Mouse (Mus musculus) MEL-GATA-1-ER (cell line): ENCODE data around the gene Mmp1b.
"Not testable (repeated sequence)": the region's sequence is repeated elsewhere in the genome, so short reads cannot be mapped to it uniquely, and the experiment has no call there.

ENCODE experiments used
- DNase-seq: peaks from one replicate; pipeline ENCODE4 v3.0.0-alpha.2; 2012; ENCODE audit warnings: low read depth; ENCODE audit errors: extremely low read depth

Mmp1b gene

DNA sequence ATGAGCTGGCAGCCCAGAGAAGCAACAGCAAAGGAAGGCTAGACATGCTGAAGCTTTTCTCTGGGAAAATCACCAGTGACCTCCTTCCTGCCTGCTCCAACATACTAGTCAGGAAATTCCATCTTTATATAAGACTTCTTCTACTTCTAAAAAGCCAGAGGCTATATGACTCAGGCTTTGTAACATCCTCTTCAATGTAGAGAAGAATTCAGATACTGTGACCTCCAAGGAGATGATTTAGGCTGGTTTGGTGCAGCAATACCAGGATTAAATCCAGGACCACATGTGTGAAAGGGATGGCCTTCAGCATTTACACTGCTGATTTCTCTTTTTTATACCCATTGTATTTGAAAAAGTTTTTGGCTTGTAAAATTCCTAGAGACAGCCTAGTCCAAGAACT lies at the start of gene Mmp1b:
Gene Mmp1b, minus strand, starts transcription at position 101 of the 400 bp plus-strand sequence.
- no peak for DNase-seq

DNA sequence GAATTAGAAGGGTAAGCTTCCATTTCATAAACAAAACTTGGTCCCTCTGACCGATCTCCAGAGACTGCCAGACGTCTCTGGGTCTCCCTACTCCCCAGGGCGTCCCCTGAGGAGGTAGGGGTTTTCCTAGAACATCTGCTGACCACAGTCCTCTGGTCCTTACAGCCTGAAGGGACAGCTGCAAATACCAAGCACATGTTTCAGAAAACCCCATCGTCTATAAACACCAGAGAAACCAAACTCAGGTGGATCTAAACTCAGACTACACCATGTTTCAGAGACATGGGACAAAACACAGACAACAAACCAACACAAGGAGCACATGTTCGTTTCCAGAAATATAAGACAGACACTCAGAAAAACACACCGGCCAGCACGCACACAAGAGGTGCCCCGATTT lies 8.7 kb upstream of the Mmp1b start:
- not testable (repeated sequence) for DNase-seq

DNA sequence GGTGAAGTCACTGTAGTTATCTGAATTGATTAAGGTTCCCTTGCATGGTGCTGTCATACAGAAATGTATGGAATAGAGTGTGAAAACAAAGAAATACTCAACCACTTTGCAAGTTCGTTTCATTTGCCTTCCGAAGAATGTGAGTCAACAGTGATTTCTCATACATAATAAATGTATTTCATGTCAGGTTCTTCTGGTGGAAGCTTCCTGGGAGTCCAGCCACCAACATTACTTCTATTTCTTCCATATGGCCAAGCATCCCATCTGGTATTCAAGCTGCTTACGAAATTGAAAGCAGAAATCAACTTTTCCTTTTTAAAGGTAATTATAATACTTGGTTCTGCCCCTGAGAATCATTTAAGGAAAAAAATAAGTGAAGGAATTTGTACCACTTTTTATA lies 33.3 kb downstream of the Mmp1b start:
- DNase-seq = no peak

DNA sequence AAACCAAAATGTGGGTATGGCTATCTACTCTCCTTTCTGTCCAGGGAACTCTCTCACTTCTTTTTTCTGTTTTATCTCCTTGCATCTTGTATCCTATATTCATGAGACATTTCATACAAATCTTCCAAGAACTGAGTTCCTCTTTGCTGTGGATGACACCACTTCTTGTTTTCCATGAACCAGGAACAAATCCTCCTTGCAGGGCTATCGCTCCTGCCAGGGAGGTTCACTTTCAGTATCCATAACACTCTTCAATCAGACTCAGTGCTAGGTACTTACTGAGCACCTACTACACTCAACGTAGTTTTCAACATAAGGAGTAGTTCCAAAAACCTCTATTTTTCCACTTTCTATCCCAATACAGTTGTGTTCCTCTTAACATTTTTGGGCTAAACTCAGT lies 42.3 kb downstream of the Mmp1b start:
- no peak for DNase-seq

DNA sequence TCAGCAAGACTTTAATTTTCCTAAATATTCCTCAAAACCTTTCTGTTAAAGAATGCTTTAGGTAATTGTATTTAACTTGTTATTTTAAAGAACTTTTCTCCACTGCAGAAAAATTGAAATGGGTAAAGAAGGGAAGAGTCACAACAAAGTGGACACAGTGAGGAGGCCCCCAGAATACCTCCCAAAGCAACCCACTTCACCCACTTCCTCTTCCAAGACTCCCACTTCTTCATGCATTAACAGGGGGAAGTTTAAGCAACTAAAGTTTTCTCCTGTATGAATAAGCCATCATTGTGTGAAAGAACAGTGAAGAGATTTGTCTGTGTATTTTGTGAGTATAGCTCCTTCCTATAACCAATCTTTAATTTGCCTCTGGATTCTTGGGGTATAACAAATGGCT lies 43.7 kb downstream of the Mmp1b start, which contains the start of gene Mmp12:
Gene Mmp12, plus strand, starts transcription at position 275 of the 400 bp plus-strand sequence.
- DNase-seq = no peak

DNA sequence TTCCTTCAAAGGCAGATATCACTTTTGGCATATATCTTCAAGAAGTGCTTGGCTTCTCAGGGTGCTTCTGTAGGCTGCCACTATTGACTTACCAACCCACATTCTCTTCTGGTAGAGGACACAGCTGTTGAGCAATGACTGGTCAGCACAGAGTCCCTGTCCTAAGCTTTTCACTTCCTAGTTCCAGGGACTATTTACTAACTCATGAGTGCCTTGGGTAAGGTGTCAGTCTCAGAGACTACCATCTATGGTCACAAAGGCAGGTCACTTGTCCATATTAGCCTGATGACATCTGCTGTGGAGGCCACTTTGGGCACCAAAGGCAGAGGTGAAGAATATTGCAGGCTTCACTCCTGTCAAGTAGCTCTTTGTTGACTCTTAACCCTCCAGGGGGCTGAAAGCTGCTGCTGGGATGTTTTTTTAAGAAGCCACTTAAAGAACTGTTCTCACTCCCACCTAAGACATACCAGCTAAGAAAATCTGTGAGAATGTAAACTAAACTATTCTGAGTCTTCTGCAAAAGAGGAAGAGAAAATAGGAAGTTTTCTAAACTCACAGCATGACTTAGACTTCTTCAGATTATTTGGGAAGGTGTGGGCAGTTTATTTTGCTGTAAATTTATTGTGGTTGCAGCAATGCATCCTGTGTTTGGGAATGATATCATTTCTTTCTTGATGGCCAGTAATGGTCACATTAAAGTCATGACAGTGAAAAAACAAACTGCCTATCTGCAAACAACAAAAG lies 50.9 kb downstream of the Mmp1b start:
- DNase-seq = no peak

DNA sequence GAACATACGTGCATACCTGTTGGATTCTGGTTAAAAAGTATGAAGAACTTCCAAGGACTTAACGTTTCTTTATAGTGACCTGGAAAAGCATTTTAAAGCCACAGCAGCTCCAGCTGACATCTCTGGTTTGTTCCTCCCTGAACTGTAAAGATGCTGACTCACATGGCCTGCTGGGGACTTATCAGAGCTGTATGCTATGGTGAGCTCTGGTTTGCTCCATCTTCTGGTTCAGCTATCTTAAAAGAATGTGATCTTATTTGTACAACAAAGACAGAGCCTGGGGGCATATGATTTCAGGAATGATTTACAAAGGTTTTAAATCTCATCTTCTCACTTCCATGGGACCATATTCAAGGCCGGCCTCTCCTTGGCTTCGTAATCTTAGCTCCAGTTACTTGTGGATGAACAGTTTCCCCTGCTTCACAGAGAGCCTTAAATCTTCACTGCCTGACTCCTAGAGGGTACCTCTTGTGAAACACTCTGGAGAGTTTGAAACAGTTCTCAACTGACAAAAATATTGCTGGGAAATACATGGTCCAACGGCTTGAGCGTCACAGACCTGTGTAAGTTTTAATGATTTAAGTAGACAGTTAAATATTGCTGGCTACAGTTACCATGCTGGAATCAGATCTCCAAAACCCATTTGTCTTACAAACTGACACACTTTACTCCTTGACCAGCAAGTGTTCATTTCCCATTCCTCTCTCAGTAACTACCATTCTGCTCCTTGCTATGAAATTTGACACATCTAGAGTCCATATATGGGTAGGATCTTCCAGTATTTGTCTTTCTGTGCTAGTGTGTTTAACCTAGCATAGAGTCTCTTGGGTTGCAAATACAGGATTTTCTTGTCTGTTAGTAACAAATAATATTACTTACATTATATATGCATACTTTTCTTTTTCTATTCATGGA lies 51.8 kb downstream of the Mmp1b start:
- no peak for DNase-seq

DNA sequence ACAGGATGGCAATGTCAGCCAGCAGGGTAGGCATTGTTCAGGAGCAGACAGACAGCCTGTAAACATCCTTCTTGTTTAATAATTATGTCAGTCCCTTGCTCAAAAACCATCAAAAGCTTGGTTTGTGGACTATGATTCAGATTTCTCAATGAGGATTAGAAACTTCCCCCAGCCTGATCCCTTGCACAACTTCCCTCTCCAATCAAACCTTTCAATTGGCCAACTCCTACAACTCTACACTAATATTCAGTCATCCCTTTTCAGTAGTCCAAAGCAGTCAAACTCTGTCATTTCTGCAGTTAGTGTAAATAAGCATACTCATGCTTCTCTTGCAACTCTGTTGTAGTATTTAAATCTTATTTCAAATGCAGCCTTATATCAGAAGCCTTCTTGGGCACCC lies 56.0 kb downstream of the Mmp1b start:
- DNase-seq = no peak
